Mouse (Mus musculus): ENCODE data around the gene Intu. TPM values are rescaled to one million over a fixed set of nuclear protein-coding genes. Genes with fewer than 3 reads are reported as not detected.

The Intu gene
- polyA plus RNA-seq, 1 experiment = 2.3 TPM

Other genes with a start within 250 kb of the Intu start
- gene Slc25a31, start 177.6 kb downstream of the Intu start, polyA plus RNA-seq (2012; rRNA removed) = 0.15 and 0.27 TPM in 2 replicates
- gene Hspa4l, start 213.2 kb downstream of the Intu start, polyA plus RNA-seq (2012; rRNA removed) = 4.5 and 6.8 TPM in 2 replicates

Data from gonadal fat pad, adult 2 months (tissue).